Mouse (Mus musculus): ENCODE results near the gene Olfr1104.

Olfr1104 gene

GRCm38 (mm10) chr2:87026980-87027379 is at the start of gene Olfr1104:
Gene Olfr1104, minus strand, starts transcription at chr2:87027080.
- ATAC-seq (ENCODE audit: insufficient number of reproducible peaks, low FRiP score, low TSS enrichment), result no peak

- no peak for ATAC-seq (ENCODE audit: insufficient number of reproducible peaks, low FRiP score, low TSS enrichment)
Measured at GRCm38 (mm10) chr2:87075717-87076116, 48.8 kb upstream of the Olfr1104 start, which contains the start of gene Olfr1107. Gene Olfr1107, minus strand, starts transcription at chr2:87075817.

- no peak for ATAC-seq (ENCODE audit: insufficient number of reproducible peaks, low FRiP score, low TSS enrichment)
Measured at GRCm38 (mm10) chr2:87052173-87052572, 25.3 kb upstream of the Olfr1104 start, which contains the start of gene Olfr1106. Gene Olfr1106, minus strand, starts transcription at chr2:87052273.

GRCm38 (mm10) chr2:87036431-87036830 is 9.6 kb upstream of the Olfr1104 start, which contains the start of gene Olfr1105:
Gene Olfr1105, minus strand, starts transcription at chr2:87036531.
- ATAC-seq (ENCODE audit: insufficient number of reproducible peaks, low FRiP score, low TSS enrichment), result no peak

GRCm38 (mm10) chr2:86998098-86998497 is 28.8 kb downstream of the Olfr1104 start, which contains the start of gene Olfr1102:
Gene Olfr1102, plus strand, starts transcription at chr2:86998398.
- ATAC-seq (ENCODE audit: insufficient number of reproducible peaks, low FRiP score, low TSS enrichment), result no peak

GRCm38 (mm10) chr2:86991121-86991520 is 35.8 kb downstream of the Olfr1104 start, which contains the start of gene Olfr1101:
Gene Olfr1101, minus strand, starts transcription at chr2:86991221.
- ATAC-seq (ENCODE audit: insufficient number of reproducible peaks, low FRiP score, low TSS enrichment), result no peak

- ATAC-seq (ENCODE audit: insufficient number of reproducible peaks, low FRiP score, low TSS enrichment), result no peak
Measured at GRCm38 (mm10) chr2:86979854-86980253, 47.0 kb downstream of the Olfr1104 start, which contains the start of gene Olfr1100. Gene Olfr1100, minus strand, starts transcription at chr2:86979954.

Measured in cerebellum, adult (tissue).